Mouse (Mus musculus): ENCODE measurements around the gene Aph1b.
"Not testable (repeated sequence)": the region's sequence is repeated elsewhere in the genome, so short reads cannot be mapped to it uniquely, and the experiment has no call there.

Gene Aph1b

DNA sequence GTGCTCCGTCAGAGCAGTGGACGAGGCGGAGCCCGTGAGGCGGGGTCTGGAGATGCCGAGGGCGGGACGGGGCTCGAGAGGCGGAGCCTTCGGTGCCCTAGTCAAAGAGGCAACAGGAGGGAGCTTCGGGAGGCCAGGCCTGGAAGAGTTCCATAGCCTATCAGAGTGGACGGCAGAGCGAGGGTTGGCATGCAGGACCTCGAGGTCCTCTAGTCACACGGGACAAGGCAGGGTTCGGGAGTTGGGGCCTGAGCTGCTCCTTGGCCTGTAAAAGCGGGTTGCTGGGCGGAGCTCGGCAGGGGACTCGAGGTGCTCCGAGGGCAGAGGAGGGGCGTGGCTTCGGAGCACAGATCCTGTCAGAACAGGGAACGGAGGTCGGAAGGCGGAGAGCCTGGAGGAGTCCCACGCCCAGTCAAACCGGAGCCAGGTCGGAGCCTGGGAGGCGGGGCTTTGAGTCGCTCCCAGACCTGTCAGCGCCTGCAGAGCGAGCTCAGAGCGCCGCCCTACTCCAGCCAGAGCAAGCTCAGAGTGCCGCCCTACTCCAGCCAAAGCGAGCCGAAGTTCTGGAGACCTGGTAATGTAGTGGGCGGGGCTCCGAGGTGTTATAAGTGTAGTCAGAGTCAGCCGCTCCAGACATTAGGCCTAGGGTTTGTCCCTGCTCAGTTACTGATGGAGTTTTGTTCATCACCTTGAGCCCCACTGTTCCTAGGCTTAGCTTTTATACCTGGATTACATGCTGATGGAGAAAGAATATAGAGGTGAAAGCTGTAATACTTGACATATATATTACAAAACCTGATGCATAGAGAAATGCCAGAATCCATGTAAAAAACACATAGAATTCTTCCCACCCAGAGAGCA is at the start of gene Aph1b:
Gene Aph1b (minus strand): TSS at position 27 of the 861 bp plus-strand sequence.
- peak; percentile 98 for DNase-seq

- DNase-seq: peak; percentile 53
Observed at GRCm38 (mm10) chr9:66835097-66835480, 39.8 kb upstream of the Aph1b start.

- peak; percentile 100 for DNase-seq
Observed at GRCm38 (mm10) chr9:66834318-66835096, 39.2 kb upstream of the Aph1b start, which contains the start of gene Aph1c. Gene Aph1c, minus strand, starts transcription at chr9:66834726.

GRCm38 (mm10) chr9:66833851-66834250 is 38.6 kb upstream of the Aph1b start:
- DNase-seq: peak; percentile 27

DNA sequence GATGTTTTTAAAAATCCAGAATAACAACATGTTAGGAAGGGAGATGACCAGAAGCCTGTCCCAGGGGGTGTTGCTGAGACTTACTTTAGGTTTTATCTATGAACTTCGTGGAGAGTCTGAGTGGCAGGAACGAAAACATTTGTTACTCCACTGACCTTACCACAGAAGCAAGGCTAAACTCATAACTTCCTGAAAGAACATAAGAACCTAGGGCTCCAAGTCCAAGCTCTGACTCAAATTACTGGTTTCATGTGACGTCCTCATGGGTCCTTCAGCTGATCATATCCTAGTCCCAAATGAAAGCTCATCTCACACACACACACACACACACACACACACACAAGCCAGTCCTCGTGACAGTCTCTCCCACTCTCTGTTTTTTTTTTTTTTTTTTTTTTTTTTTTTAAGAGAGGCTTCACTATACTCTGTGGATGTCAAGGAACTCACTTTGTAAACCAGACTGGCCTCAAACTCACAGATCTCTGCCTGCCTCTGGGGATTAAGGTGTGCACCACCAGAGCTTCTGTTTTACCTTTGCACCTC is 37.1 kb upstream of the Aph1b start:
- DNase-seq: peak; percentile 40

GRCm38 (mm10) chr9:66825990-66826389 is 30.7 kb upstream of the Aph1b start:
- DNase-seq: peak; percentile 74

- DNase-seq: not testable (repeated sequence)
Observed at GRCm38 (mm10) chr9:66822255-66822654, 27.0 kb upstream of the Aph1b start.

- no peak for DNase-seq
Observed at GRCm38 (mm10) chr9:66820996-66821395, 25.7 kb upstream of the Aph1b start.

DNA sequence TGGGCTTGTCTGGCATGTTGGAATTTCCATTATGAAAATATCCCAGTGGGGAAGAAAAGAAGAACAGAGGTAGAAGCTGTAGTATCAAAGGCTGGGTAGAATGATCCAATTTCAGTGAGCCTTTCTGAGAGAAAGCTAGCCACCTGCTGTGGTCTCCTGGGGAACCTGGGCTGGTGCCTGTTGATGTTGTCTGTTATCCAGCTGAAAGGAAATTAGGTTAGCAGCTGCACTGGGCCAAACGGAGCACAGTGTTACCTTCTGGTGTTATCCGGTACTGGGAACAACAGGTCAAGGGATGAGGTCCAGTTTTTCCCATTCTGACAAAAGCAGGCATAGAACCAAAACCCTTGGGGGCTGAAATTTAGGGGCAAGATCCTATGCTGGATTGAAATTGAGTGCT is 18.1 kb upstream of the Aph1b start:
- no peak for DNase-seq

DNA sequence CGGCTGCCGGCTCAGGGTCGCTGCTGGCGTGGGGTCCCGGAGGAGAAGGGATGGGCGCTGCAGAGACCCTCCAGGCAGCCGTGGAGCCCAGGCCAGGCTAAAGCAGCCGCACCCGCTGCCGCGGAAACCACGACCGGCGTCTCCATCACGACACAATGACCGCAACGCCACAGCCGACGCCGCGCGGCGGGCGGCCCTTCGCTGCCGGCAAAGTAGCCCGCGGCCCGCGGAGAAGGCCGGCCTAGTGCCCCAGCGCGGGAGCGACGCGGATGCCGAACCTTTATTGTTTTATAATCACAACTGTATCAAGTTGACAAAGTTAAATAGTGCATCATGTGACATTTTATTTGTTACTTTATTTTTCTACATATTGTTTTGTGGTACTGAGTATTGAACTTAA is 10.7 kb upstream of the Aph1b start:
- DNase-seq: not testable (repeated sequence)

DNA sequence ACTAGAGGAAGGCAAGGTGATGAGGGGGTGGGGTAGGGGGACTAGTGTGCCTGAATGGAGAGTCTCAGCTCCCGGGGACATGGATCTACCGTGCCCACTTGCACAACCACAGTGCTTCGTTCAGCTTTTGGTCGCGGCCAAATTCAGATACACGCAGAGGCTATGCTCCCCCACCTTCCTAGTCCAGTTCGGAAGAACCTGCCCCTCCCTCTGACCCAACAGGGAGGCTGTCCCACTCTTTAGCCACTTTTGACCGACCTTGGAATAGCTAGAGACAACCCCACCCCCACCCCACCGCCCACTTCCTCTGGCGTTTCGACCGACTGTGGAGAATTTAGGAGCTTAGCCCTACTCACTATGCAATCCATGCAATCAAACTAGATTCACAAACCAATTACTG is 6.7 kb upstream of the Aph1b start:
- DNase-seq: no peak

DNA sequence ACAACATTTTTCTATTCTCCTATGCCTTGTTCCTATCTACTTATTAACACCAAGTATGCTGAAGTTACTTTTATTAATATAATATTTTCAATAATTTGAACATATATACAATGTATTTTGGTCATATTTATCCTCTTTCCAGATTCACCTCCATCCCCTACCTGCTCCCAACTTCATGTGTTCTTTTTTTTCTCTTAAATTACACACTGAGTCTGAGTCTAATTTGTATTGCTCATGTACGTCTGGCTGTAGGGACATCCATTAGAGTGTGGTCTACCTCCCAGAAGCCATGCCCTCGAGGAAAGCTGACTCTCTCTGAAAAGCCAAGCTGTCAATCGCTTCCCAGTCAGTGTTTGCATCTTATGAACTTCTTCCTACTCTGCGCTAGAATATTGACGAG is 1.4 kb upstream of the Aph1b start, which contains the start of gene Gm10647:
Gene Gm10647 (plus strand): TSS at position 301 of the 400 bp plus-strand sequence.
- DNase-seq: no peak

DNA sequence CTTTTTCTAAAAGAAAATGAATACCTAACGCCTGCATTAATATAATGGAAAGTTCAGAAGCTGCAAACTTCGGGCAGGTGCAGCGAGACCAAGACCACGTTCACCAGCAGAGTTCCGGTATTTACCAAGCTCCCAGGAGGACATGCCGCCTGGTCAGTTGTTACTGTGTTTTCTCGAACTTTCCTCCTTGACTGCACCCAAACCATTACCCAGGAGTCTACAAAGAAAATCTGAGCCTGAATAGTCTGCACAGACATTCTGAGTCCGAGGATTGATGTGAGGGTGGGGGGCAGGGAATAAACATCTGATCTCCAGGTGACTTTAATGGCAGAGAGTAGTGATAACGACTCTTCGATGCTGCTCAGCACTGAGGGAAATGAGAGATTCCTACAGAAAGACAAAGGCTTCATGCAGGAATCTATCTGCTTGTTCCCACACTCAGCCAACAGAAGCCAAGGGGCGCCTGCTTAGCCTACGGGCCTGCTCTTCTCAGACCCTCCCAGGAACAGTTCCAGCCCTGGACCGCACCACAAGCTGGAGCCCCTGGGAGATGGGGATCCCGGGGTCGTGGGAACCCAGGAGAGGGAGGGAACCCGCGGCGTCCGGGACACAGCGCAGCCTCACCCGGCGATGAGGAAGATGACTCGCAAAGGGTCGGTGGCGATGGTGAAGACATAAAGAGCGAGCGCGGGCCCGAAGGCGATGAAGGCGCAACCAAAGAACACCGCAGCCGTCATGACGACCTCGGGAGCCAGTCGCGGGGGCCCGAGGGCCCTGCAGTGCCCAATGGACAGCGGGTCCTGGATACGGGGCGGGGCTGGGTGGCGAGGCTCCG is 444 bp downstream of the Aph1b start:
- no peak for DNase-seq

DNA sequence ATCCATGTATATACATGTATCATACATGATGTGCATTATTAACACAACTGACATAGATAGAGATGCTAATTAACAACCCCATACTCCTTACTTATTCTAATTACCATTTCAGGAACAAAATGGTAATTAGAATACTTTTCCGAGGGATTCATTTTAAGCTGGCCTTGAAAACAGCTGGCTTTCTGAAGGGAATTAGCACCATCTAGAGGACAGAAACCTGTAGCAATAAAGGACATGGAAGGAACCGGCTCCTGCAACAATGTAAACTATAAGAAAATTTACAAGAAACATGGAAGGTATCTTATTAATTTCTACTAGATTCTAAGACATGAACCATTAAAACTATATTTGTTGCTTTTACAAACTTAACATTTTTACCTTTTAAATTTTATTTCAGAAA is 7.5 kb downstream of the Aph1b start:
- DNase-seq: peak; percentile 65

DNA sequence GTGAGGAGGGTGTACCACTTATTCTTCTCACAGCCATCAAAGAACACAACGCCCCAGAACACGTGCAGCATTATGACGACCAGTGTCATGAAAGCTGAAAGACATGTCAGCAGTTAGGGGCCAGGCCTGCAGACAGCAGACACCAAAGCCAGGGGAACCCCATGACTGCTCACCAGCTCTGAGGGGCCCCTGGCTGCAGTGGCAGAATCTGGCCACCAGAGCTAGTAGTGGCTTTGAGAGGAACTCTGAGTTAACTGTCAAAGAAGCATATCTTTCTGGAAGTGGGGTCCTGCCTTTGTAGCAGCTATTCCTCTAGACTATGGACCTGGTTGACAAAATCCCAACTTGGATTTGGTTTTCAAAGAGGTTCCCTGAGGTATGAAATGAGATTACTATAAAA is 10.7 kb downstream of the Aph1b start:
- DNase-seq: not testable (repeated sequence)

DNA sequence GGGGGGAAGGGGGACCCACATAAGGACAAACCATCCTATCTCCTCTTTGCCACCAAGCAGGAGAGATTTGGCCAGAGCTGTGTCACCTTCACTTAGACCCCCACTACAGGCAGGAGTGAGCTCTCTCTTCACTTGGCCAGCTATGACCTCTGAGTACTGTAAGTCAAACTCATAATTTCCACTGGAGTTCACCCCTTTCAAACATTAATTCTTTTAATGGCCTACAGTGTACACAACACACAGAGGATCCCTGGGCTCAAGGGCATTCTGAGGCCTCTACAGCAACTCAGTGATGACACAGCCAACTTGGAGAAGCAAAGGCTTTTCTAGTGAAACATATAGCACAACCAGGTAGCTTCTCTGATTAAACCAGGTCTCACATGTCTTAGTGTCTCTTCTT is 24.6 kb downstream of the Aph1b start:
- no peak for DNase-seq

DNA sequence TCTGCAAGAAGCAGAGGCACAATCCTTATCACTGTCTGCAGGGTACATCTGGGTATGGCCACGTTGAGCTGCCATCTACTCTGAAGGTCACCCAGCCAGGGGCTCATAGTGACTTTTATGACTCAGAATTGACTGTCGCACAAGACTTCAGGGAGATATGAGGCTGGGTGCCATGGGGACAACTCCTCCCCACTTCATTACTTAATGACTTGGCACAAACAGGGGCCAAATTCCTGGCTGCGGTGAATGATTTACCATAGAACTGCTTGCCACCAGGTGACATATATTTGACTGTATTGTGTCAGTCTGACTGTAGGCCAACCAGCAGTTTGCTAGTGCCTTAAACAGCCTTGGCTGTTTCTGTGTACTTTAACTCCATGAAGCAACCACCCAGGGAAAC is 26.0 kb downstream of the Aph1b start:
- peak; percentile 45 for DNase-seq

- no peak for DNase-seq
Observed at GRCm38 (mm10) chr9:66768721-66769120, 26.6 kb downstream of the Aph1b start.

- no peak for DNase-seq
Observed at GRCm38 (mm10) chr9:66760991-66761390, 34.3 kb downstream of the Aph1b start.

DNA sequence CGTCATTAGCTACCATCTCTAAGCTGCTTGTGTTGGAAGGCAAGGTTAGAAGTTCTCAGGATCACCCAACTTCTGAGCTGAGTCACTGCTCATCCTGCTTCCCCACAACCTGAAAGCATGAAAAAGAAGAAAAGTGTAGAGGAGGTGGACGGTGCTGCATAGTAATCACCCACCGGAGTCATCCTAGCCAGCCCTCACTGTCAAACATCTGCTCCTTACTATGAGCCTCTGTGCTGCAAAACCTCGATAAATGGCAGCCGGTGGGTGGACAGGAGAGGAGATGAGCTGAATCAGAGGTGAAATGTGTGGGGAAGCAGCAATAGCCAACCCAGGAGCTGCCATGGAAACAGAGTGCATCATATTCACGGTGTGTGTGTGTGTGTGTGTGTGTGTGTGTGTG is 42.4 kb downstream of the Aph1b start:
- no peak for DNase-seq

GRCm38 (mm10) chr9:66748390-66748789 is 46.9 kb downstream of the Aph1b start:
- no peak for DNase-seq

DNA sequence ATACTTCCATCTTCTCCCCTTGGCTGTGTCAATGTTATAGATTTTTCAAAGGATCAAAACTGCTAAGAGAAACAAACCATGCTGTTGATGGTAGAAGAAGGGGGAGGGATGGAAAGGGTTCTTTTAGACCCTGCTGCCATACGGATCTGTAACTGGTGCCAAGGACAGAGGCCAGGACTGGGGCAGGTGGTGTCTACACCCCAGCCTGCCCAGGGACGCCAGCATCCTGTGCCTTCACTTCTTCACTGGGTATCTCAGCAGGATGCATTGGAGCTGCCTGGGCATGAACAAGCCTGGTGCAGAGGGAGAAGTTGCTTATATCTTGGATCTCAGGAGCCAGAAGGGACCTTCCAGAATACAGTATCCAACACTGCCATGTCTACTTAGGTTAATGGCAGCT is 50.8 kb downstream of the Aph1b start:
- DNase-seq: no peak

- no peak for DNase-seq
Observed at GRCm38 (mm10) chr9:66739516-66739915, 55.8 kb downstream of the Aph1b start.

All from lung, postnatal 36 days (tissue).